Mouse (Mus musculus) bone marrow macrophage, adult 2 months (primary cell): ENCODE measurements at regions not wholly inside any gene's neighbourhood (a gene's known extent, or its start where the extent isn't known, plus 50 kb on each side); places are given as distances from the start of the nearest gene placed in this dataset.

Experiments used
- CTCF ChIP-seq: IDR thresholded peaks from 2 replicates; pipeline ENCODE4 v1.5.1; 2012; ENCODE audit warnings: low read depth, mild to moderate bottlenecking, low read length, moderate library complexity
- POLR2A ChIP-seq: IDR thresholded peaks from 2 replicates; pipeline ENCODE4 v1.6.1; 2012; ENCODE audit warnings: mild to moderate bottlenecking, low read depth, low read length, borderline replicate concordance

- TF ChIP-seq CTCF (no peak), POLR2A (no peak)
Observed at GRCm38 (mm10) chr5:4580185-4580839, 177.5 kb downstream of the Fzd1 start.
